Mouse (Mus musculus) kidney, postnatal 14 days (tissue): ENCODE measurements around the gene Itga1.

Experiments
- DNase-seq: peaks from one replicate; pipeline ENCODE4 v3.0.0; 2022; ENCODE audit warnings: mixed read lengths

Gene Itga1

DNA sequence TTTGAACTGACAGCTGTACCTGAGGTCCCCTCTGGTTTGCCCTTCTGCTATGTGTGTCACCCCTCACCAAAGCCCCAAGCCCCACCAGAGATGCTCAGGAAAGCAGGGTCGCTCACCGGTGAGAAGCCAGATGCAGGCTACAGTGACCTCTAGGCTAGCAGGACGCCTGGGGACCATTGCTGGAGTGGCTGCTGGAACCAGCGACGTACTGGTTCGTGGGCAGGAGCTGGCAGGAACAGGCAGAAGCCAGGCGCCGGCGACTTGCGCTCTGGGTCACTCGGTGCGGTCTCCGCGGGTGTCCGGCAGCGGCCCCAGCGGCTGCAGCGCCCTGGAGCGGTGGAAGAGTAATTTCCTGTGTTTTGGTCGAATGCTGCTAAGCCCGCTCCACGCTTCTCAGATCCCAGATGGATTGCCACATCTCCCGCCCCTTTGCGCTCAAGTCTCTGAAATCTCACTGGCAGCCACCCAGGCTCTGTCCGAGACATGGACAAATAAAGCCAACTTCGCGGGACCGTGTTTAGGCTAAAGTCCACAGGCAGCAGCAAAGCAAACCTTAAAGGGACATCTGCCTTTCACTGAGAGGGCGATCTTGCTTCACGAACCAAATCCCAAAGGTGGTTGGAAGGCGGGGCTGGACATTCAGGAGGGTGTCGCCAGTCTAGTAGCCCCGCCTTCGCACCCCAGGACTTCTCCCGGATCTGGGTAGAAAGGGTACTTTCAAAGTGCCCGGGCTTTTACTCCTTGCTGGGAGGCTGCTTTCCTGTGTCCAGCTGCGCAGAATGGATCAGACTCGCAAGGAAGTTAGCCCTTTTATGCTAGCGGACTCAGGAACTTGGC lies at the start of gene Itga1, which contains the start of gene Gm49395:
Gene Itga1 (minus strand): TSS at position 610 of the 837 bp plus-strand sequence.
Gene Gm49395 (minus strand): TSS at position 567 of the 837 bp plus-strand sequence.
- peak; percentile 94 for DNase-seq

DNA sequence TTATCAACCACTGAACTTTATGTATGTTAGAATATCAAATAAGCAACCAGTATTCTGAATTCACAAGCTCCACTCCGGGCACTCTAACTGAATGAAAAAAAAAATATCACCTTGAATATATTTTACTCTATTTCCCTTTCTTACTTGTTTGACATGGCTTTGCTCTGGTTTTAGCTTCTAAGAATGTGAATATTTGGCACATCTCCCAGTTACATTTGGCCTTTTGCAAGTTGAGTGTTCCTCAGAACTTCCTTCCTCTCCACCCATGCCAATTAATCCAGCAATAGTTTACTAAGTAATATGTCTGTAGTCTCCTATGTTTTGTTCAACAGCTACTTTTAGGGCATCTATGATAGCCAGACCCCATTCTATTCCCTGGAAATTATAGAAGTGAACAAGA lies 48.8 kb upstream of the Itga1 start:
- DNase-seq: peak; percentile 54

DNA sequence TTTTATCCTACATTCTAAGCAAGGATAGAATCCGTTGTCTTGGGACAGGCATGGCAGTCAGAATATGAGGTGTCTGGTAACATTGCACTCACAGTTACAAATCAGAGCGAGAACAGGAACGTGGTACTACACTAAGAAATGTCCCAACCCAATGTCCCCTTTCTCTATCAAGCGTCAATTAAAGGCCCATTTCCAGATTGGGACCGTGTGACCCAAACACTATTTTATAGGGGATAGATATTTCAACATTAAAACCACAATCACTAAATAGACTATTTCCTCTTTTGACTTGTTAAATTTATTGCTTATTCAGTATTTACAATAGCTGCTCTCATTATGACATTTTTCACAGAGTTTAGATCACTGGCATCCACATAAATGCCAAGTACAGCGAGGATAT lies 48.1 kb upstream of the Itga1 start:
- no peak for DNase-seq

DNA sequence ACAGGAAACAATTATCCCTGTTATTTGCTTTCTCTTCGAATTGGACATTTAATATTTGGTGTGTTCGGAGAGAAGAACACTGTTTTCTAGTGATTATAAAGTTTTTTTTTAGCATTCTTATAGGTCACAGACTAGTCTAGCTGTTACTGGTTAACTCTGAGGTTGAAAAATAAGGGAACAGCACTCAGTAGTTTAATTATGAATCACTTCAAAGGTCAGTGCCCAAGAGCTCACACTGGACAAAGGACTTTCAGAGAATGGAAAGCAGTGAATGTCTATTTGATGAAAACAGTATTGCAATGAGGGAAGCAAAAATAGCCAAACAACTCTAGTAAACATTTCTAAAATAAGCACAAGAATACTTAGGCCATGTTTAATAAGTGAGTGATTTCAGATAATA lies 41.8 kb upstream of the Itga1 start:
- DNase-seq: peak; percentile 15

DNA sequence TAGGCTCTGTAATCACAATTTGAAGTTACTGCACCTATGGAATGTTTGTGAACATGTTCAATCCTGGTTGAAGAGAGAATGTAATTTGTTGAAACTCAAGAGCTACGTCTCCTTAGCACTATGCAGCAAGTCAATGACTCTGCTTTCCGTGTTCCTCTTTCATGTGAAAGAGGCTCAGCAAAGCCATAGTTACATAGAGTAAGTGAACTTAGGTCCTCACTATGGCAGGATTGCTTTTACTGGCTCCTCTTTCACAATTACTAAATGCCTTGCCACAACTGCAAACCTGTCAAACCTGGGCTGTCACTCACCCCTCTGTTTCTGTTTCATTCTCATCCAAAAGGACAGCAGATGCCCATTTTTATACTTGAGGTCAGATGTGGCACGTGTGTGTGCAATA lies 40.3 kb upstream of the Itga1 start:
- DNase-seq: no peak

DNA sequence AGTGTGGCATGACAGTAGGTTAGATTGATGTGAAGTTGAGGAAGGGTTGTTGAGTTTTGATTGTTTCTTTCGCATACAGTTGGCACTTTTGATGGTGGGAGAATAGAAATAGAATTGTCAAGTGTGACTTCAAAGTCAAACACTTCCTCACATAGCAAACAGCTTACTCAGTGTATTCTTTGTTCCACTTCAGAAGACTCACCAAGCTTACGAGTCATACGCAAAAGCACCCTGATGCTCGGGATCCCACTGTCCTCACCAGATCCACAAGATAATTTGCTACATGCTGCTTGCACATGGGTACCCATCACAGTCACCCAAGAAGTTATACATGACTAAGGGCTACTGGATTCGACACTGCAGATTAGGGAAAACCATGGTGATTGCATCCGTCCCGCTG lies 36.7 kb upstream of the Itga1 start:
- no peak for DNase-seq

DNA sequence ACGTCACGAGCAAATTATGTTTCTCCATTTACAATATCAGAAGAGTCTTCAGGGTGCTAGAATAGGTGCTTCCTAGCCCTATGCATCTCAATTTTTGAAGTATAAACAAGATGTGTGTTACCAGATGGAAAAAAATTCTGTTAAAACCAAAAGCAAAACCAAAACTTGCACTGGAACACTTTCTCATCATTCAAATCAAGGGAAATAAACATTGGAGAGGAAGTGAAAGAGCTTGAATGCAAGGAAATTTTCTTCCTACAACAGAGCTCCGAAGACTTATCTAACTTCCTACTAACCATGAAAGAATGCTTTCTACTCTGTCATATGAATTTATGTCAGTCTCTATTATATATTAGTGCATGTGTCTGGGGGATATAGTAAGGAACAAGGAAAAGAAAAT lies 35.0 kb upstream of the Itga1 start:
- DNase-seq: no peak

DNA sequence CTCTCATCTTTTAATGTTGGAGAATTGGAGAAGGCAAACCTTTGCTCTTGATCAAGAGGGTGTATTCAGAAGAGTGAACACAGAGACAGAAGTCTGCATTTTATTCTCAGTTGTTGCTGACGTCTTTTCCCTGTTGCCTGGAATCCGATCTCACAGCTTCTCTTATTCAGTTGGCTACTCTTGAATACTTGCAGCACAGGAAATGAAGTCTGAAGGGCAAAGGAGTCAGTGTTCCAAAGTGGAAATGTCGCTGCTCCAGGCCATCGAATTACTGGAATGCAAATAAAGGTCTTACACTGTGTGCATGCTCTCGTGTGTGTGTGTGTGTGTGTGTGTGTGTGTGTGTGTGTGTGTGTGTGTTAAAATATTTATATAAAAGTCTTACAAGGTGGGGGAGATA lies 30.7 kb upstream of the Itga1 start:
- DNase-seq: peak; percentile 73

DNA sequence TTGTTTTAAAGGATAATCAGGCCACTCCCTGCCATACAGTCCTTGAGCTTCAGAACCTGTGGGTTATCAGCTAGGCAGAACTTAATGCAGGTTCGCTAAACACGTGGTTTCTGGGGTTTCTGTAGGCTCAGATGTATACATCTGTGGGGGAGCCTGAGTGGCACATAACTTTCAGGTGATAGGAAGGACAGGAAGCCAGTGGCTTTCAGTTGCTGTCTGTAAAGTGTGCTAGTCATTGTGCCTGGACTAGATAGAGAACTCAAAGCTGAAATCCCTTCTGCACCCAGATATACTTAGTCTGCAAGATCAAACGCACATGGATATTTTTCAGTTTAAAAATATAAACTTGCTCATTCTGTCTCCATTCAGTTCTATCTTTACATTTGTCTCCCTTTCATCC lies 29.6 kb upstream of the Itga1 start:
- no peak for DNase-seq

DNA sequence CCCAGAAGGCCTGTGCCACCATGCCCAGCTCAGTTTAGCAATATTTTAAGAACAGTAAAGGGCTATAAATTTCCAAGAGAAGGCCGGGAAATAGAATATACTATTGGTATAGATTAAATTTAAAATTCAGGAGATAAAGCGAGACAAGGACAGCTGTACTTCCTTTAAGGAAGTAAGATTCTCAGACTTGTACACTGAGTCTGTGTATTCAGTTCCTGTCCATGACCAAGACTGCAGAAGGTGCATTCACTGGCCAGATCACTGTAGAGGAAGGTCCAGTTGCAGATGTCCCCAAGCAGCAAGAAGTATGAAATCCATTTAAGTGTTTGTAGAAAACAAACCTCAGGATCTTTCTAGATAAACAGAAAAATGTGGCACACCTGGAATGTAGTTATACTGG lies 28.3 kb upstream of the Itga1 start:
- DNase-seq: no peak

DNA sequence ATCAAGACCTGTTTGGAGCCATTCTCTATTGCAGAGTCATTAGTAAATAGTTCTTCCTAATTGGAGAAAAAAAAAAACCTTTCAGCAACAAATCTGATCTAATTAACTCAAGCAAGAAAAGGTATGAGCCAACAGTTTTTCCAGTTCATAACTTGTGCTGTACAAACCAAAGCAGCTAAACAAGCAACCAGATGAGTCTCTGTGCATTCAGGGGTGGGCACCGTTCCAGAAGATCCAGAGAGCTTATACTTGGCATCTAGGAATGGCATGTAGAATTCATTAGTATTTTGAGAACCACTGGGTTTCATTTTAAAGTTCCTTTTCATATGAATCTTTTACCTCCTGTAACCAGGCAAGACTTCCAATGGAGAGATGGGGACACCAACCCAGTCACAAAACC lies 26.1 kb upstream of the Itga1 start:
- peak; percentile 44 for DNase-seq

DNA sequence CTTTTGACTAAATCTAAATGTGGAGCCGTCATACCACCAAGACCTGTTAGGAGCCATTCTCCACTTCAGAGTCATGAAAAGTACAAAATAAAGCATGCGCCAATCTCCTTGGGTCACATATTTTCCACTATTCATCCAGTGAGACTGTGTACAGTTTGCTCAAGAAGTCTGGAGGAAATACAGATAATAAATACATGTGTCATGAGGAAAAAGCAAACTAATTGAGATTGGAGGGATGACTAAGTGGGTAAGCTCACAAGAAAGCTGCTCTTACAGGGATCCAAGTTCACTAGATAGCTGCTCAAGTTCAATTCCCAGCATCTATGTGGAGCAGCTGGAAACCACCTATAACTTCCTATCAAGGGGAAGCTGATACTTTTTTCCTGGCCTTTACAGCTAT lies 24.8 kb upstream of the Itga1 start:
- no peak for DNase-seq

DNA sequence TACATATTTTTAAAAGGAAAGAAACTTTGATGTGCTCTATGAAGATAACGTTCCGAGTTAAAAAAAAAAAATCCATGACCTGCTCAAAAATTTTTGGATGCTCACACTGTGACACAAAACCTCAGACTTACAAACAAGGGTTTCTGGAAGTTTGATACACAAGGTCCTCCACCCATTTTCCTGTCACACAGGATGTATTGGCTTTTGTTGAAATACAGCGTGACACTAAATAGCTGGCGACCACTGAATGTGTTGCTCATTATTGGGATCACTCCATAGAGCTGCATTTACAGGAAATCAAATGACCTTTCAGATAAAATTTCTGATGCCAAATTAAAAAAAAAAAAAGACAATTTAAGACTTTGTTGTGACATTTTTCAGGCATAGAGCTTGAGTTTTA lies 23.4 kb upstream of the Itga1 start:
- no peak for DNase-seq

DNA sequence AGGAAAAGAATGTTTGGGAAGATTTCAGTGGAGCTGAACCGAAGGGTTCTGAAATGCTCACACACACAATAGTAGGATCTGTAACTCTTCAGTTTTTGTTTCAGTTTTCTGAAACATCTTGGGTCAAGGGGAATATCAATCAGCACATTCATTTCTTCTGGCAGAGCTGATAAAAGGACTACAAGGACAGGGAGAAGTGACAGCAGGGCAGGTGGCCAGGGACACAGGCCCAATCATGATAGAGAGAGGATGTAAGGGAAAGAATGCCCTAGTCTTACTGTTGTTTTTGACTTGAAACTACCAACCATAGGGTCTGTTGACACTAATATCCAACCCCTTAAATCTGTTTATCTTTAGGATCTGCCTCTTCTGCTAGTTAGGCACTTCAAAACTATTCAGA lies 22.8 kb upstream of the Itga1 start:
- no peak for DNase-seq

DNA sequence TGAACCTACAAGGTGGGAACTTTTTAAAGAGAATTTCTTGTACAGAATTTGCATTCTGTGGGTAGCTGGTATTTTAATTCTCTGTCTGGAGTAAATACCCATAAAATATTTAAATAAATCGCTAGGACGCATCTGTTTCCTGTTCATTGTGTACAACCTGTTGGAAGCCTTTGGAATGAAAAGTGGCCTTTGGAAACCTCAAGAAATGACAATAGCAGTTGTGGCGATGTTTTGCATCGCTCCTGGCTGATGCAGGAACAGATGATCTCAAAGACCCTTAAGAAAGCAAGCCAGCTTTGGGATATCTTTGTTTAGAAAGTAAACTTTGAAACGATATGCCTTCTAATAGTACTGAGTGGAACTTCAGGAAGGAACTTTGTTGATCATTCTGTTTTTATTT lies 17.0 kb upstream of the Itga1 start:
- DNase-seq: peak; percentile 28

DNA sequence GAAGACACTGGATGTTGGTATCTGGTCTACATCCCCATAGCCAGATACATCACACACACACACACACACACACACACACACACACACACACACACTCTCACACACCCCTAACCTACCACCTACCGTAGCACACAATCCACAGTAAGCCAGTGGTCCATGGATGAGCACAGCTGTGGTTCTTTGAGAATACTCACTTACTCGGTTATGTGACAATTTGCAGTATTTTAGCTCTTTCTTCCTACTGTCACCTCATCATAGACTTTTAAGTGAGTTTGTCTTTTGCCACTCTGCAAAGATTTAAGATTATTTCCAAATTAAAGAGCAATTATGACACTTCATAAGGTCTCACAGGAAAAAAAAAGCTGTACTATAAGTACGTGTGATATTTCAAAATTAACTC lies 16.4 kb upstream of the Itga1 start:
- no peak for DNase-seq

DNA sequence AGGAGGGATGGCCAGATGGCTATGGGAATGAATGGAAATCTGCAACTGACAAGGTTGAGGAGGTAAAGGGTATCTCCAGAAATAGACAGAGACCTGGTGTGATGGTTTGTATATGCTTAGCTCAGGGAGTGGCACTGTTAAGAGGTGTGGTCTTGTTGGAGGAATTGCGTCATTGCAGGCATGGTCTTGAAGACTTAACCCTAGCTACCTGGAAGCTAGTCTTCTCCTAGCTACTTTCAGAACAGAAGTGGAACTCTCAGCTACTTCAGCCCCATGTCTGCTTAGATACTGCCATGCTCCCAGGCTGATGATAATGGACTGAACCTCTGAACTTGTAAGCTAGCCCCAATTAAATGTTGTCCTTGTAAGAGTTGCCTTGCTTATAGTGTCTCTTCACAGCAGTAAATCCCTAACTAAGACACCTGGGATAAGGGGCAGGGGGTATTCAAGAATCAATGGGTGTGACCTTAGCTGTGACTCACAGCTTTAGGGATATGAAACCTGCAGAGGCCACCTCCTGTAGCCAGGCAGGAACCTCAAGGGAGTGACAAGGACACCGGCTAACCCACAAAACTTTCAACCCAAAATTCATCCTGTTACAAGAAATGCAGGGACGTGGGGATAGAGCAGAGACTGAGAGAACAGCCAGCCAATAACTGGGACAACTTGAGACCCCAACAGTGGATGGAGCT lies 15.3 kb upstream of the Itga1 start:
- no peak for DNase-seq

DNA sequence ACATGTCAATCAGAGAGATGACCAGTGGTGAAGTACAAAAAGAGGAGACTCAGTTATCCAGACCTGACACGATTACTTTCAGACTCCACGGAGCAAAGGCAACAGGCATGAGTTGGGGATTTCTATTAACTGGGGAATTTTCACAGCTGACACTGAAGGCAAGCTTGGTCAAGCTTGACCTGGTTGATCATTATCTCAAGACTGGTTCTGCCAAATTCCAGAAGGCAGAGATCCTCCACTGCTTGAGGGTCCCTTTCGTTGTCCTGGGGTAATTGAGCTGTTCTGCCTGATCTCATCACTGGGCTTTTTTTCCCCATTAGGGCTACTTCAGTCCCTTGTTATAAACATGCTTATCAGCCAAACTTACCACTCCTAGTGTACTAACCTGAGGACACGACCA lies 7.9 kb upstream of the Itga1 start:
- peak; percentile 76 for DNase-seq

DNA sequence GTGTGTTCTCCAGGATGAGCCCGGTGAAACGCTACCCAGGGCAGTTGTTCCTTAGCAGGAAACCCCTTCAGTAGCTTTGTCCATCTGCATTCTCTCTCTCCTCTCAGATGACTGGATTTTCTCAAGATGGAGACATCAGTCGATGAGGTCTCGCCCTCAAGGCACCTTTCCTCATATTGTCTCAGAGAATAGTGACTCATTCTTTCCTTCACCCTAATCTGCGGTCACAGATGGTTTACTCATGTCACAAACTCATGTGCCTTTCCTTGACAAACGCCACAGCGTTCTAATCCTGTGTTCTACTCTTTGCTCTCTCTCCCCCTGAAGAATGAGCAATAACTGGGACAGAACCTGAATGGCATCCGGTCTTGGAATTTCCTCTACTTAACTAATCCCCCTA lies 5.7 kb upstream of the Itga1 start:
- DNase-seq: no peak

DNA sequence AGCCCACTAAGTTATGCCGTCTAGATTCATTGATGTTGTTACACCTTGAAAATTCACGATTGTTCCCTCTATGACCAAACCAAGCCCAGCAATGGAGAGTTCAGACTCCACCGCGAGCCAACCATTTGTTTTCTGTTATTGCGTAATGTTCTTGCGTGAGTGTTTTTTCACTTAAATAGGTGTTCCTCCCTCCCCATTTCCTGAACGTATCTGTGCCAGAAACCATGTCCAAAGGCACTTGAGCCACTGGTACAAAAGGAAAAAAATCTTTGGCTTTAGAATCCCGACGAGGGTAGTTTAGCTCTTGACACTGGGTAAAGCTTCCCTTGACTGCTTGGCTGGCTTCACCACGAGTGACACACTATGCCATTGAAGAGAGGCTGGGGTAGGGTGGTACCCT lies 4.4 kb upstream of the Itga1 start:
- no peak for DNase-seq

DNA sequence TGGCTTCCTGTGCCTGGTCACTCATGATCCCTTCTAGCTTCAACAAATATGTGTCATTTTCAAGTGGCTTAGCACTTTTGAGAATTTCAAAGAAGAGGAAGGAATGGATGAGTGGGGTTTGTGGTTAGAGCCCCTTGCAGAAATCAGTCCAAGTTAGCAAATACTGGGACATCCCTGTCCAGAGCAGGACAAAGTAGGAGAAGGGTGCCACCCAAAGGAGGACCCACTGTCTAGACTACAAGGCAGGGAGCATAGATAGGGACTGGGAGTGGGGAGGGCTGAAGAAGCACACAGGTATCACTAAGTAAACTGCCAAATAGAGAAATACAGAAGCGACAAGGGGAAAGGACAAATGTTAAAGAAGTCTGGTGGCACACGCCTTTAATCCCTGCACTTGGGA lies 990 bp upstream of the Itga1 start:
- DNase-seq: no peak

DNA sequence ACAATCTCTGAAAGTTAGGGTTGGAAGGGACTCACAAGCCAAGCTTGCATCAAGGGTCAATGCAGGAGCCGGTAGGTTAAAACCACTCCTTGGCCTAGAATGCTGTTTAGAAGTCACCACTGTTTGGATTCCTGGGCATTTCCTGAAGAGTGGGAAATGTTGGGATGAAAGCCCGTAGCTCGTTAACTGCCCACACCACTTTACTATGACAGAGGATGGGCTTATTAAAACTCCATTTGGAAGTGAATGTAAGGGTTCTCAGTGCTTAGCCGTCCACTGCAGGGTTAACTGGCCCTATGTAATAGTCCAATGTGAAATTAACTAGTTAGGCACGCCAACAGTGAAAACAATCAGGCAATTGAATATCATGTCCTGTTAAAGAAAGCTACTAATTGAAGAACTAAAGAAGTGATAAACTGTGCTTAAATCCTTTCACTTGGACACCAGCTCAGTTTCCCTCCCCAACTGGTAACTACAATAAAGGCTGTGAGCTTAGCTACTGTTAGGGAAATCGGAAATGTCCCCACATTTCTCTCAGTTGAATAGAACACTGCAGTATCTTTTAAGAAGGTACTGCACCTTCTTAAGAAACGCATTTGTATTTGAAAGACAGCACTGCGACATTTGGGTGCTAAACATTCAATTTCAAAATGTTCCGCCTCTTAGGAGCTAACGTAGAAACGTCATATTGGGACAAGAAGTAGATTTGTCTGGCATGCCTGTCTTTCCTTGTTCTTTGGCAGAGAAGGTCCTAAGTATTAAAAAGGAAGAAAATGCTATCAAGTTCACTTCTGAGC lies 1.2 kb downstream of the Itga1 start:
- DNase-seq: no peak

DNA sequence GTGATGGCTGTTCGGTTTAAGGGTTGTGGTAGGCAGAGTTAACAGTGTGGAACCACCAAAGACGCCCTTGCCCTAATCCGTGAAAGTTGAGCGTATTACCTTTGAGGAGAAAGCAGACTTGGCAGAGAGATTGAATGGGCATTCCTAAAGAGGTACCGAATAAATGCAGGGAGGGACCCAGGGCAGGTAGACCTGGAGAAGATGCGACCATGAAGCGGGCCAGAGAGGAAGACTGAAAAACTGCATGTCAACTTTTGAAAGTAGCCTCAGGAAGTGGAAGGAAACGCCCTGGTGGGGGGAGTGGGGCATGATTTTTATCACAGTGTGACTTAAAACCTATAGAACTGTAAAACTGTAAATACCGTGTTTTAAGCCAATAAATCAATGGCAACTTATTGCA lies 2.4 kb downstream of the Itga1 start:
- no peak for DNase-seq

DNA sequence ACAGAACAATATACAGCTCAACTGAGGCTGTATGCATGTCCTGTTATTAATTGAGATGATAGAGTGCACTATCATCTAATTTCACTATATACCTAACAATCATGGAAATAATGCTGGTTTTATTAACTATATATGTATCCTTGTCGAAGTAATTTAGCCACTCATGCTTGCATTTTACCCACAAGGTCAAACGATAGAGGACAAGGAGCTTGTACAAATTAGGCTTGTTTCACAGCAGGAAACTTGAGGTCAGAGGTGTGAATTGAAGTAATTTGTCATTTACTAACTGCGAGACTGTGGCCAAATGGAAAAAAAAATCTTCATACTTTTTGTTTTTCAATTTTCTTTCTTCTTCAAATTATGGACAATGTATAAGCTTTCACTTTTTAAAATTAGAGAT lies 3.5 kb downstream of the Itga1 start:
- no peak for DNase-seq
